Mouse (Mus musculus): ENCODE data around the gene Slc8b1.
A peak's percentile ranks its signal among the peaks of the same experiment; 100 is the strongest.

Slc8b1 gene

DNA sequence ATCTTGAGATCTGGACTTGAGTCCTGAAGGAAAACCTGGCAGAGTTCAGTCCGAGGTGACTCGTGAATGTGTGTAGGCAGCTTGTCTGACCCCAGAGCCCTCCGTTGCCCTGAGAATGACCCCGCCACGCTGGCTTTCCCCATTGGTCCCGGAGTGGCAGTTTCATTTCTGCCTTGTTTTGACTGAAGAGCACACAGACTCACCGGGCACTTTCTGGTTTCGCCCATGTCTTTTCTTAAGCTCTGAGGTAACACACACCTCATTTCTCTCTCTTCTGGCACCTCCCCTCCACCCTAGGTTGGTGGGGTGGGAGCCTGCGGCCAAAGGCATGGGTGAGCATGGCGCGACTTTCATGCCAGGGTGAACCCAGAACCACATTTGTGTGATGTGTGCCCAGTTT lies 15.3 kb downstream of the Slc8b1 start:
- no peak for DNase-seq (ENCODE audit: low spot score)

DNA sequence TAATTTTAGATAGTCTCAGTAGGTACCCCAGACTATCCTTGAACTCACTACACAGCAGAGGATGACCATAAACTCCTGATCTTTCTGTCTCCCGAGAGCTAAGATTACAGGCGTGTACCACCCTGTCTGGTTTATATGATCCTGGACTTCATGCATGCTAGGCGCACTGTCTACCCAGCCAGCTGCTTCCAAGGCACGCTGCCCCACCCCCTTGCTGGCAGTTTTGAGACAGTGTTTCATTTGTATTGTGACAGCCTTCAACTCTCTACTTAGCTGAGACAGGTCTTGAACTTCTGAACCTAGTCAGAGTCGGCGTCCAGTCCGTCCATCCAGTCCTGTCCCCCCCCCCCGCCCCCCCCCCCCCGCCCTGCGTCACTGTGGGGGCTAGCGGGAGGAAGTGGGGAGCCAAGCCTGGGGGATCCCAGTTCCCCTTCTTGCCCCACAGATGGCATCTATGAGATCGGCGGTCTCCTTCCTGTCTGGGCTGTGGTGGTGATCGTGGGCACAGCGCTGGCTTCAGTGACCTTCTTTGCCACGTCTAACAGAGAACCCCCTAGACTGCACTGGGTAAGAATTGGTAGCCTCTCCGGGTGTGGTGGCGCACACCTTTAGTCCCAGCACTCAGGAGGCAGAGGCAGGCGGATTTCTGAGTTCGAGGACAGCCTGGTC lies 16.5 kb downstream of the Slc8b1 start:
- no peak for DNase-seq (ENCODE audit: low spot score)

DNA sequence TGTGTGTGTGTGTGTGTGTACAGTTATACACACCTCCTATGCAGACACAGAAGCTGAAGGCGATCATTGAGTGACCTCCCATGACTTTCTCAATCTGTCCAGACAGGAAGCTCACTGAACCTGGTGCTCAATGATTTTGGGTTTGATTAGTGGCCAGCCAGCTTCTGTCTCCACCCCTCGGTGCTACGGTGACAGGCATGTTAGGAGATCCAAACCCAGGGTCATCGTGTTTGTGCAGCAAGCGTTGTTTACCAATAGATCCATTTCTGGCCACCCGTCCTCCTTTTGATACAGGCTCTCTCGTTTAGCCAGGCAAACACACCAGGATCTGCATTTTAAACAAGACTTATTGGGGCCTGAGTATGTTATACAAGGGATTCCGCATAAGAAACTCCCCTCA lies 20.7 kb downstream of the Slc8b1 start:
- no peak for DNase-seq (ENCODE audit: low spot score)

DNA sequence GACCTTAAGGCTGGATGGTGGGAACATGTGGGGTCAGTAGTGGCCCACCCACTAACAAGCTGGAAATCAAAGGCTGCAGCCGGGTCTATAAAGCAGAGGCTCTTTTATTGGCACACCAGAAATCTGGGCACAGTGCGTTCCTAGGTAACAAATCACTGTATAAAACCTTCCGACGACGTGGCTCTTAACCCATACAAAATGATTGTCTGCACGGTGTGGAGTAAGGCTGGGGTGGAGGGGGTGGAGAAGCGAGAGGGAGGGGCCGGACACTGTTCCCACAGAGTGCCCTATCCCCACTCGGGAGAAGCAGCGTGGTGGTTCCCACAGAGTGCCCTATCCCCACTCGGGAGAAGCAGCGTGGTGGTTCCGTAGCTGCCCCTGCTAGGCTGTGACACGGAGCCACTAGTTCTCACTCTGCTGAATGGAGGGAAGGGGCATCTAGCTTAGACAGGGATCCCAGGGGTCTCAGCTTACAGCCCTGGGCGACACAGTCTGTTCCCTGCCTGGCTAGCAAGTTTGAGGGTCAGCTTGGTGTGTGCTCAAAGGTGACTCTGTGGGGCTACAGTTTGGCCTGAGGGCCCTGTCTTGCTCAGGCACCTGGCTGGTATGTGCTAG lies 23.2 kb downstream of the Slc8b1 start:
- DNase-seq (ENCODE audit: low spot score) = no peak

DNA sequence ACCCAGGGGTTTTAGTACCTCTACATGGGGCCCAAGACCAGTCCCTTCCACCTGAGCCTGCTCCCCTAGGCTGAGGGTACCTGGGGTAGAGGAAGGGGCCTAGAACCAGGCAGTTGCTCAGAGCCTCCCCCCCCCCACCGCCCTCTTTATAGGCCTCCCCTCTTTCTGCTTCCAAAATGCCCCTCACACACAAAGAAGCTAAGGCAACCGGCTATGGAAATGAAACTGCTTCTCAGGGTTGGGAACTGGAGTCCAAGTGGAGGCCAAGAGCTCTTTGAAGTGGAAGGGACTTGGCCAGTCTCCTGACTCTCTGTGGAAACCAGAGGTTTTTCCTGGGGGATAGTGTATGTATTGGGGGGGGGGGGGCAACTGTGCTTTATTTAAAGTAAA lies 23.7 kb downstream of the Slc8b1 start:
- no peak for DNase-seq (ENCODE audit: low spot score)

DNA sequence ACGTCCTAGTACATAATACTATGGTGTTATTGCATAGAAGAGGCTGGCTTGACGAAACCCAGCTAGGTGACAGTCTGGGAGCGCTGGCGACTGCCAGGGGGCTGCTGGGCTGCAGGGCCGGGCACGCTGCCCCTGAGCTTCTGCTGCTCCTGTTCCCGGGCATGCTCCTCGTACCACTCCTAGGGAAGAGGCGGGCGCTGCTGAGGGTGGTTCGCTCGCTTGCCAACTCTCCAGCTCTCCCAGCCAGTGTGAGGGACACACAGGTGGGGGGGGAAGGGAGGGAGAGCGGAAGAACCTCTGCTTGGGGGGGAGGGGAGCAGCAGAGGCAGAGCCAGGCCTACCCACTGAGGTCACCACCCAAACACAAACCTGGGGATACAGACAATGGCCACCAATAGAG lies 25.1 kb downstream of the Slc8b1 start:
- no peak for DNase-seq (ENCODE audit: low spot score)

DNA sequence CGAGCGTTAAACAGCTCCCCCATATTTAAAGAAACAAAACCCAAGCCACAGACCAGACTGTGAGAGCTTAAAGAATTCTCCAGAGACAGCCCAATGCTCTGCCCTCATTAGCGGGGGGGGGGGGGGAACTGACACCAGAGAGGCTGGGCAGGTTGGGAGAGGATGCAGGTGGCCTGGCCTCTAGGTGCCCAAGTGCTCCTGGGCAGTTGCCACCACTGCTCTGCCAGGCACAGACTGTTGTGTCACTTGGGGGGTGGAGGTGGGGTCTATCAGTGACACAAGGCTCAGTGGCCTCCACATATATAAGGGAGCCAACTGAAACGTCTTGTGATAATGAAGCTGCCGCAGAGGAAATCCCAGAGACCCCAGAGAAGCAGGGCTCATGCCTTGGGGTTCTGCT lies 25.7 kb downstream of the Slc8b1 start:
- no peak for DNase-seq (ENCODE audit: low spot score)

DNA sequence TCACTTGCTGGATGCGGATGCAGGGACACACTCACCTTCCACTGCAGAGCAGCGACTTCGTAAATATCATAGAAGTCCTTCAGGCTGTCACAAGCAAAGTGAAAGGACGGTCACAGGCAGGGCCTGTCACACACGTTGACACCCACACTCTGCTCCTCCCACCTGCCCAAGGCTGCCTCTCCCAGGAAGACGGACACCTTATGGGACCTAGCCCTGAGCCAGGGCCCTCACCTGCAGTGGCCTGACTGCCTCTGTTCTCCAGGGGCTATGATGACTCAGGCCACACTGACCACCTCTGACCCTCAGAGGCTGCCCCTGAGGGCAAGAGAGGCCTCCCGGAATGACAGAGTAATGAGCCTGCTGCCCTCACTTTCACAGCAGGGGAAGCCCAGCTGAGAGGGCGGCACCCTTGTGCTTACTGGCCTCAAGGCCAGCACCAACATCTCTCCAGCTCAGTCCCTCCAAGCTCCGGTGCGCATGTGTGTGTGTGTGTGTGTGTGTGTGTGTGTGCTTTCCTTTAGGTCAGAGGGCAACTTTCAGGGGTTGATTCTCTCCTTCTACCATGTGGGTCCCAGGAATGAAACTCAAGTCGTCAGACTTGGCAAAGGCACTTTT lies 37.4 kb downstream of the Slc8b1 start:
- no peak for DNase-seq (ENCODE audit: low spot score)

DNA sequence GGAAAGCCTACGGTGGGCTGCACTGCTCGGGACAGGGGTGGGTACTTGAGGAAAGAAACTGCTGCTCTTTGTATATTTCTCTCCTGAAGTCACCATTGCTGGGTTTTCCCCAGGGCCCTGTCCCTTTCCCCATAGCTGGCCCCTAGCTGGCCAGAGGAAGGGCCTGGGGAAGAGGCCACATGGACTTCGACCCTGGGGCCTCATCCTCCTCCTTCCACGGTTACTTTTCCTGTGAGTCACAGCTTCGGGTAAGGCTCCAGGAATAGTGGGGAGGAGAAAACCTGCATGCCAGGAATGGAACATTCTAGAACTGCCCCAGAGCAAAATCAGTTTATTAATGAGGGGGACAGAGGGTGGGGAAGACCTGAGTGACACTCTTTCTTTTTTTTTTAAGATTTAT lies 39.2 kb downstream of the Slc8b1 start:
- no peak for DNase-seq (ENCODE audit: low spot score)

DNA sequence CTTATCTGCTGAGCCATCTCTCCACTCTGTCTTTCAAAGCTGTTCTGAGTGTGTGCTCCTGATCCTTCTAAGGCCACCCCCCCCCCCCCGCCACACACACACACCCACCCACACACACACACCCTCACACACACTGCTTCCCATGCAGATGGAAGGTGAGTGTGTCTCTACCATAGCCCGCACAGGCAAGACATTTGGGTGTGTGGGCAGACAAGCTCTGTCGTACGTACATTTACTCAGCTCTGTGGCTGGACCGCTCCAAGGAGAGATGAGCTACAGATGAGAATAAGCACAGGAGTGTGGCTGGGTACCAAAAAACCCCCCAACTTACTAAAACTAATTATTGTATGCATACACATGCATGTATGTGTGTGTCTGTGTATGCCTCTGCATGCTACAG lies 39.7 kb downstream of the Slc8b1 start:
- no peak for DNase-seq (ENCODE audit: low spot score)

DNA sequence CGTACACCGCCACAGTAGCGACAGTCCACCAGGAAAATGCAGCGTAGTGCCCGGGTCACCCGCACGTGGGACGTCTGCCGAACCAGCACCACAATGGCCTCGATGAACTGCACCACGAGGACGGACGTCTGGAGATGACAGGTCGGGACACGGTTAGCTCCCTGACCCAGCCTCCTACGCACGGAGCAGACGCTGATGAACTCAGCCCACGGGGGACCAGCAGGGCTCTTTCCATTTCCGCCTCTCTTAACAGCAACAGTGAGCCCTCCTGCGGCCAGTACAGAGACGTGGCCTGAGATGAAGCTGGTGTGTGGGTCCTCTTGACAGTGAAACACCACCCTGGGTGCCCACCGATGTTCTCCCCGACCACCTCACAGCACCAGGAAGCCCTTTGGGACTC lies 44.9 kb downstream of the Slc8b1 start:
- DNase-seq (ENCODE audit: low spot score) = no peak

DNA sequence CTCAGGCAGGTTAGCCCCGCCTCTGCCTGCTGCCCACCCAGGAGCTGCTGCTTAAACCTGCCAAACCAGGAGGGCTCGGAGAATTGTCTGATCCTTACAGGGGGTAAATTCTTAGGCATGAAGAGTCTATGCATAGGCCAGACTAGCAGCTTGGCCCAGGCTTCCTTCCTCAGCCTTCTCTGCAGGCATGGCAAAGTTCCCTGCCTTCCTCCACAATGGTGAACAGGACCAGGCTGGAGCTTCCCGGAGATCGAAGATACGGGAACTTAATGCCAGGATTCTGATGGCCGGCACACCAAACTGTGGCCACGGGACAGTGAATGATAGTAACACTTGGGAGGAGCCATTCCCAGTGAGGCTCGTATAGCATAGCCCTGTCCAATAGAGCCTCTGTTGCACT lies 47.1 kb downstream of the Slc8b1 start:
- no peak for DNase-seq (ENCODE audit: low spot score)

DNA sequence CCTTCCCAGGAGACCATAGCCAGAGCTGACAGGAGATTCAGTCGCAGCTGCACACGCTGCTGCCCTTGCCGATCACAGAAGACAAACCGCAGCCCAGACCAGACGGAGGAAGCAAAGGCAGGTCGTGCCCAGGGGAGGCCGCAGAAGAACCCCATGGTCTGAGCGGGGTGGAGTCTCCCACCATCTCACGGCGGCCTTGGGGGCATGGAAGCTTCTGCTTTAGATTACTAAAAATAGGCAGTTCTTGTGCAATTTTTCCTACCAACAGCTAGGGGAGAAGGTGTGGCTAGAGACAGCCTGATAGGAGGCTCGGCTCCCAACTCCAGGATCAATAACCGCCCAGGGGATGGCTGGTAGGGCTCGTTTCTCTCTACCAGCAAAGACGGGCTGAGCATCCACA lies 47.8 kb downstream of the Slc8b1 start:
- DNase-seq (ENCODE audit: low spot score) = no peak

DNA sequence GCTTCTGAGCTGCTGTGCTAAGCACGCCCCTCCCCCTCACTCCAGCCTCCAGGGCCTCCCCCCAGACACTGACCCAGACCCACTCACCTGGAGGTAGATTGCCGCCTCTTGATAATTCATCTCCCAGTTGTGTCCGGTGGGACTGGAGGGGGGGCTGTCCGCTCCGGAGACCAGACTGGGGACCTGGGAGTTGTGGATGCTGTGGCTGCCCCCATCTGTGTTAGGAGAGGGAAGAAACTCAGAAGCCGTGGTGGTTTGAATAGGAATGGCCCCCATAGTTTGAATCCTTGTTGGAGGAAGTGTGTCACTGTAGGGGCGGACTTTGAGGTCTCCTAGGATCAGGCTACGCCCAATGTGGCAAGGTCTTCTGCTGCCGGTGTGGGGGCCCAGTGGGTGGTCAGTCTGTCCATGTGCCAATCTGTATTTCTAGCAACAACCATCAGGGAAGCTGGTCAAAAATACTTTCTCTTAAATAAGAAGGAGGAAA lies 49.2 kb downstream of the Slc8b1 start:
- DNase-seq (ENCODE audit: low spot score) = no peak

DNA sequence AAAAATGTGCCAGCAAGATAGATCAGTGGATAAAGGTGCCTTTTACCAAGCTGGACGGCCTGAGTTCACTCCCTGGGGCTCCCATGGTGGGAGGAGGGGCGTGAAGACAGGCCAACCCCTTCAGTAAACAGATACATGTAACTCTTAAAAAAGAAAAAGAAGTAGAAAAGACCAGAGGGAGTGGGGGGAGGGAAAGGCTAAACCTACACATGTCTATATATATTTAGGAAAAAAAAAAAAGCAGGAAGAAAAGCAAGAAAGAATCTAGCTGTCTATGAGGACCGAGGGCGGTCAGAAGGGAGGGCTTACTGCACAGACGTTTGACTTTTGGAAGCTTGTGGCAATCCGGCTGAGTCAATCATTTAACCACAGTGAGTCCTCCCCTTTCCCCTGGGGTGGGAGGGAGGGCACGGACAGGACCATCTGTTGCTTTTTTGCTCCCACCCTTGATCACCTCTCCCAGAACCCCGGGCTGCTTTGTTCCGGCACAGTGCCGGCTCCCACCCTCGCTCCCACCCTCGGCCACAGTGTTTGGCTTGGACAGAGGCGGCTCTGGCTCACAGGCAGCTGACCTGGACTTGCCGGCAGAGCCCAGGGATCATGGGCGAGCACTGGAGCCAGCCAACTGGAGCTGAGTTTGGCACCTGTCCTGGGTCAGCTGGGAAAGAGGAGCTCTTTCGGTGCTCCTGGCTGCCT lies 49.8 kb downstream of the Slc8b1 start:
- DNase-seq (ENCODE audit: low spot score) = peak; percentile 68

DNA sequence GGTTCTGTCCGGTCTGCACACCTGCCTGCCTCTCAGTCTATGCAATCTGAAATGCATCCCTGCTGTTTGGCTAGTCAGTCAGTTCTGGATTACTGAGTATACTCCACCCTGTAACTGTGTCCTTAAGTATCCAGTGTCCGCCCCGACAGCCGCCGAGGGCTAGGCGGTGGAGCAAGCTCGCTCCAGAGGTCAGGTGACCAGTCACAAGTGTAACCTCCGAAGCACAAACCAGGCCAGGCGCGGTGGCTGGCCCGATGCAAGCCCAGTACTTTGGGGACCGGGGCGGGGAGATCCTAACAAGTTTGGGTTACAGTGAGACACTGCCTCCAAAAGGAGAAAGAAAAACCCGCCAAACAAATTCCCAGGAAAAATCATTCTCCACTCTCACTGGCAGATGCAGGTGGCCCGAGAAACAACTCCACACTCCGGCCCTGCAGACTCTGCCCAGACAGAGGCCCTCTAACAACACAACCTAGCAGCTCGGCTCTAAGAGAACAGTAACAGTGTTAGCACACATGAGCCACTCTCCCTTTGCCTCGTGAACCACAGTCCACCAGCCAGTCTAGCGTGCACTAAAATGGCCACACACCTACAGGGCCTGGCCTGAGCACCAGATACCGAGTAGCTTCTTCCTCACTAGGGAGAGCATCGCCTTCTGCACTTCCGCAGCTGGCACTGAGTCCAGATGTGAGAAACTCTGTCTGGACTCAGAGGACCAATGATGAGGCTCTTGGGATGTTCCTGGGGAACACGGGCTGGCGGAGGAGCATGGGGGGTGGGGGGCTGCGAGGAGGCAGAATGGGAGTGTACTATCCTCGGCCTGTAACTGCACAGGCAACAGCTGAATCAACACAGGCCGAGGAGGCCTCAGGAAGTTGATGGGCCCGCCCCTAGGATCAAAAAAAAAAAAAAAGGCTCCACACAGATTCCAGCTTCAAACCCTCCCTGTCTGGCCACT lies 52.3 kb downstream of the Slc8b1 start:
- DNase-seq (ENCODE audit: low spot score) = no peak

DNA sequence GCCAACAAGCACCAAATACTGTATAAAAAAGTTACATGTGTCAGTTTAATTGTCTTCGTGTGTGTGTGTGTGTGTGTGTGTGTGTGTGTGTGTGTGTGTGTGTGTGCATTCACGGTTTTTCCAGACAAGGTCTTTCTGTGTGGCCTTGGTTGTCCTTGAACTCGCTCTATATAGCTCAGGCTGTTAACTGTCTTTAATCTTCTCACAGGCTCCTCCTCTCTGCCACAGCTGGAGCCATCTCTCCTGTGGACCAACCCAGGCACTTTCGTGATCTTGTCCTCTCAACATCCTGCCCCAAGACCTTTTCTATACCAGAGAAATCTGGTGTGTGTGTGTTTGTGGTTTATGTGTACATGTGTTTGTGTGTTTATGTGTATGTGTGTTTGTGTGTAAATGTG lies 52.9 kb downstream of the Slc8b1 start:
- DNase-seq (ENCODE audit: low spot score) = no peak

DNA sequence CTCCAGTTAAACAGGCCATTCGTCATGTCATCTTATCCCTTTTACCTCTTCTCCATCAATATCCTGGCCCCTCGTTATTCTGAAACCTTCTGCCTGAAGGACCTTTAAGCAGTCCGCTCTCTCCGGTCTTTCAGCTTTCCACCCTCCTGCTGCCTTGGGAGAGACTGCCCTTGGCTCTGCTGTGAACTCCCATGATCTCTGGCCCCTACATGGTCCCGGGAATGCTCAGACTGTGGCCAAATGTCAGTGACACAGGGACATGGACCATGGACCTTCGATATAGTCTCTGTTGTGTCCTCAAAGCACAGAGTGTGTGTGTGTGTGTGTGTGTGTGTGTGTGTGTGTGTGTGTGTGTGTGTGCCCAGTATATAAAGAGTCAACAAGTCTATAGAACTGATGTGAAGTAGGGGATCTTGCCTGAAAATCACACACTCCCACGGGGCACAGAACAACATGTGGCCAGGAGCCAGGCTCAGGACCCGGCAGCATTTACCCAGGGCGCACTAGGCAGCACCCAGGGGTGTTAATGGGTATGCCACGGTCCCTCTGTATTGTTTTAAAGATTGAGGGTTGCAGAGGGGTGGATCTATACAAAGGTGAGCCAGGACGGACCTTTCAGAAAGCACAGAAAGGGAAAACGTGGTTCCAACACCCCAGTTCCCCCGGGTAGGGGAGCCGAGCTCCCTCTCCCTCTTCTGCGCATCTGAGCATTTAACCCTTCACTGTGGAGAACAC lies 54.4 kb downstream of the Slc8b1 start:
- DNase-seq (ENCODE audit: low spot score) = no peak

DNA sequence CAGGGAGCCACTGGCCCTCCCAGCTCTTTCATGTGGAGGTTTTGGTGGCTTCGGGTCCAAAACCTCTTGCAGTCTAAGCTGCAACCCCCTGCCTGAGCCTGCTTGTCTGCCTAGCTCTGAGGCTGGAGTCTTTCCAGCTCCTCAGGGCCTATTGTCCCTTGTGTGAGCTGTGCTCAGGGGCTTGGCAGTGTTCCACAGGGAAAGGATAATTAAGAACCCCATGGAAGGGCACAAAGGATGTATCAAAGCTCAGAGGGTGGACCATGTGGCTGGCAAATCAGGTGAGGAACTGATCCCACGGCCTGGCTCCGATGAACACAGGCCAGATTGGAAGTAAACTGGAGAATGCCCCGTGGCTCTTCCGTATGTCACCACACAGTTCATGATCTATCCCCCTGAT lies 55.1 kb downstream of the Slc8b1 start:
- no peak for DNase-seq (ENCODE audit: low spot score)

DNA sequence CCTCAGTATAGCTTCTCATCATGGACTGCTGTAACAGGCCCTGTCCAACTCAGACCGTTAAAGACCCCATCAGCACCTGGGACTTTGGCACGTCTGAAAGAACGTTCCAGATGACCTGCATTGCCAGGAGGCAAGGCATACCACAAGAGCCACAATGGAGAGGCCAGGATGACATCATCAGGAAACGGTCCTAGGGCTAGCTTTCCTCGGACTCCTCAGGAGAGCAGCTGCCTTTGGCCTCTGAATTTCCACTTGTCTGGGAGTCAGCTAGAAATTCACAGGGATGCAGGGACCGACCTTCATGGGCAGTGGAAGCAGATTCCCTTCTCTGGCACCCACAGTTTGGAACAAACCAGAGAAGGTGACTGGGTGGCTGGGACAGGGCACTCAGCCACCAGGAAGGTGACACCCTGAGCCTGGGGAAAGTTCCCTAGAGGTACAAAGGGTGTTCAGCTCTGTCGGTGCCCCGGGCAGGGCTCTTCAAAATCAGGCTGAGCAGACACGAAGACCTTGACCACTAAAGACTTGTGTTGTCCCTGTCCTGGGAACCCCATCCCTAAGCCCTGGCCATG lies 55.8 kb downstream of the Slc8b1 start:
- DNase-seq (ENCODE audit: low spot score) = no peak

DNA sequence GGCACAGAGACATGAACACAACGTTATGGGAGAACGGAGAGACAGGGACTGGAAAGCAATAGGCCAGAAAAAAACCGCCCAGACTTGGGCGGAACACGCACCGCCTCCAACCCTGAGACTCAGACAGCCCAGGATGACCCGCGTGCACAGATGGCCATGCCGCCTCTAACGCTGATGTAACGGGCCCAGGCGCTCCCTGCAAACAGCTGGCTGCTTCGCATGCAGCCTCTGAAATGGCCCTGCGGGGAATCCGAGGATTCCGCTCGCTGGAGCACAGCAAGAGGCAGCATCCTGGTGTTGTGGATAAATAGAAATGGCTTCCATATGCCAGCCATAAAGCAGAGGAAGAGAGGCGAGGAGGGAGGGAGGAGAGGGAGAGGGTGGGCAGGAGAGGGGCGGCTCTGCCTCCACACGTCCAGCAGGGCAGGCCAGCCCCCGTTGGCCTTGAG lies 56.3 kb downstream of the Slc8b1 start:
- DNase-seq (ENCODE audit: low spot score) = peak; percentile 67
